Mouse (Mus musculus) brain, embryonic 18.5 days (tissue): ENCODE data around the gene Msantd2.

ENCODE experiments used
- DNase-seq: peaks from one replicate; pipeline ENCODE4 v3.0.0-alpha.2; 2012; ENCODE audit warnings: low read depth, low spot score

Gene Msantd2

DNA sequence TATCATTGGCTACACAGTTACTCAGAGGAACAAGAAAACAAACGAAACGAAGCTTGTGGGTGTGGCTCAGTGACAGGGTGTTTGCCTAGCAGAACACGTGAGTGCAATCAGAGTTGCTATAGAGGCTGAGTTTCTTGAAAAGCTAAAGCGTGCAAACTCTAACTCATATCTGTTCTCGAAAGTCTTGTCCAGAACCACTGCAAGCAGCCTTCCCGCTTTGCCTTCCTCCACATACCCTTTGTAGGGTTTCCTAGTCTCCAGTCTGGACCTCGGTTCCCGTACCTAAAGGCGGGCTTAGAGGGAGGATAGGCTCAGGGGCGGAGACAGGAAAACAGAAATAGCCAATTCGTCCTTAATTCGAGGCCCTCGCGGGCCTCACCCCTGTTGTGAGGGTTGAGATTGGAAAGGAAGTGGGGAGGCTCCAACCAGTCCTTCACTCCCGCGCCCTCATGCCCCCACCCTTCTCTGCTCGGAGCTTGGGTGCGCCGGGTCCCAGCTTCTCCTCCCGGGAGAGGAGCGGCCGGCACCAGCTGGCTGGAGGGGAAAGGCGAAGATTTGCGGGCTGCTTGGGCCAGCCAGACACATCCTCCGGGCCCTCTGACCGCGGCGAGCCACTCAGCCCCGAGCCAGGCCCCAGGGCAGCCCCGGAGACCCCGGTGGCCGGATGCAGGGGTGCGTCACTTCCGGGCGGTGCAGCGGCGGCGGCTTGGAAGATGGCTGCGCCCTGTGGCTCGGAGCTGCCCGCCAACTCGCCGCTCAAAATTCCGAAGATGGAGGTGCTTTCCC is at the start of gene Msantd2:
TSS of gene Msantd2 (plus strand) at position 709 of the 786 bp plus-strand sequence.
- DNase-seq = peak; percentile 55

DNA sequence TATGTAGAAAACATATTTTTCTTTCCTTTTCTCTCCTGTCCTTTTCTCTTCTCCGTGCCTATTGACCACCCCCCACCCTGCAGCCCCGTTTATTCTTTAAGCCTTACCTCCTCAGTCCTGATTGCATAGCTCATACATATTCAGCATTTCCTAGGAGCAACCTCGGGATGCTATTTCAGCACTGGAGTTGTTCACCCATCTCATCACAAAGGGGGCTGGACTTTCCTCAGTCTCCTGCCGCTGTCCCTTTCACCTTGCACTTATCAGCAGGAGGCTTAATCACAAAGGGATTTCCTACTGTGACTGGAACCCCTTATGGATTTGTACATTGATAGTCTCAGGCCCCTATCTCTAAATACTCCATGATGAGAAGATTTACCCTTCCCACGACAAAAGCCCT is 36.7 kb upstream of the Msantd2 start:
- DNase-seq = no peak

DNA sequence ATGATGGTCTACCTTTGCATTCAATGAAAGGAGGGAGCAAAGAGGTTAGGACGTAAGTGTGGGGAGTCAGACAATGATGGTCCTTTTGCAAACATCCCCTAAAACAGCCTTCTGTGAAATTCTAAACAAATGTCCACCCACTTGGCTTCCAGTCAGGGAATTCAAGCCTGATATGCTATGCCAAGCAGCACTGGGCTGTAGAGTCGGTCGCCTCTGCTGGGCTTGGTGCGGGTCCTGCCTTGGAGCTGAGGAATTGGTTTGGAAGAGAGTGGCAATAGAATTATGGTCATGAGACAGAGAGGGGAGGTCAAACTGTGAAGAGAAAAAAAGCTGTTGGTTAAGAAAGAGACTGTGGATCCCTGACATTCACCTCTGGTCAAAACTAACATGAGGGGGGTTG is 35.8 kb upstream of the Msantd2 start:
- DNase-seq = no peak

DNA sequence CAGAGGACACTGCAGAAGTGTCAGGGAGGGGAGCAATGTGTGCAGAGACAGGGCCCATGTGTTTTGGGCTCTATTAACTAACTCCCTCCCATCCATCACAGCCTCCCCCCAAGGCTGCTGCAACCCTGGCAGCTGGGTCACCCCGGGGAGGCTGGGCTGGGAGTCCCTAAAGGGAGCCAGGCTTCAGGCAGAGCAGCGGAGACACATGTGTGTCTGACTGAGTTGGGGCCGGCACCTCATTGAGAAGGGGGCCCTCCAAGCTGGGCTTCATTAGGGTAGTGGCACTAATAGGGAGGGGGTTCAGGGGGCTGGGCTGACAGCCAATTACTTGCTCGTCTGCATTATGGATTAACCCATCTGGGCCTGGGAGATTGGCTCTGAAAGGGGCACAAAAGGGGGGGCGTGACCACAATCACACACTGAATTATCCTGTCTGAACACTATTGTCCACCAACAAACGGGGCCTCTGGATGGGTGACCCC is 35.1 kb upstream of the Msantd2 start:
- no peak for DNase-seq

DNA sequence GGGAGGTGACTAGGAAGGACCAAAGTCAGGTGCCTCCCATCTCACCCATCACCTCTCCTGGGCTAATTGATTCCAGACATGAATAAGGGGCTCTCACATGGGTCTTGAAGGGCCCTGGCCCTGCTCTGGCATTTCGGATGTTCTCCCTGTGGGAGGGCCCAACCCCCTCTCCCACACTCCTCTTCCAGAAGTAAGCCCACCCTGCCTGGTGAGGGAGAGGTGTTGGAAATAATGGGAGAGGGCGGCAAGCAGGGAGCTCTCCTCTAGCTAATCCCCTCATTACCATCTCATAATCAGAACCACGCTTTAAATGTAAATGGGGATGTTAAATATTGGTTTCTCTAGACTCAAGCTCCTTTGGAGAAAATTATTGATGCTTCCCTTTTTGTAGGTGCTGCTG is 34.1 kb upstream of the Msantd2 start:
- DNase-seq = no peak

DNA sequence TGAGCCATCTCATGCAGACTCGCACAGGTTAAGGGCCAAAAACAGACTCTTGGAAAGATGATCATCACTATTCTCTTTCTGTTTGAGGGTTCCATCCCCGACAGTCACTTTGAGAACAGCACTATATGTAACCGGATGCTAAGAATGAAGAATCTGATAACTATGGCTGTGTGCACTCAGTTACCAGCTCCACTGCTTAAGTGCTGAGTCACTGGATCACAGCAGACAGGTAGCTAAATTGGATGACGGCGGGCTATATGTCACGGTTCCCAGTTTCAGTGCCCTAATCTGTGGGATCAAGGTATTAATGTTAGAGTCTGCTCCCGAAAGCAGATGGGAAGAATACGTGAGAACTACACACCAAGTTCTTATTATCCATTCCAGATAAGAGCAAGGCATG is 33.3 kb upstream of the Msantd2 start:
- no peak for DNase-seq

DNA sequence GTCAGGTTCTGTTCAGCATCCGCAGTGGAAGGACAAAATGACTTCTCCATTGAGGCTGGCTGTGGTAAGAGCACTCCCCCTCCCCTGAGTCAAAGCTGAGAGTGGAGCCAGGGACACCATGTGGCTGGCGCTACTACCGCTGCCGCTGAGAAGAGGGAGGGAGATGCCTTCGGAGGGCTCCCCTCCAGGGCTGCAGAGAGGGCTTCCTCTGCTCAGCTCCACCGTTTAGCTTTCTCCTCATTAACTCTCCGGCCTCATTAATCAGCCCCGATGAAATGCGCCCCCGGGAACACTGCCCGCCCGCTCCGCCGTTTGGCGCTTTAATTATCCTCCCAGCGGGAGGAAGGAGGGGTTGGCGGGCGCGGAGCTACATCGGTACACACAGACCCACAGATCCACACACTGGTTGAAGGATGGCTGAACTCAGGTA is 32.6 kb upstream of the Msantd2 start:
- DNase-seq = no peak

DNA sequence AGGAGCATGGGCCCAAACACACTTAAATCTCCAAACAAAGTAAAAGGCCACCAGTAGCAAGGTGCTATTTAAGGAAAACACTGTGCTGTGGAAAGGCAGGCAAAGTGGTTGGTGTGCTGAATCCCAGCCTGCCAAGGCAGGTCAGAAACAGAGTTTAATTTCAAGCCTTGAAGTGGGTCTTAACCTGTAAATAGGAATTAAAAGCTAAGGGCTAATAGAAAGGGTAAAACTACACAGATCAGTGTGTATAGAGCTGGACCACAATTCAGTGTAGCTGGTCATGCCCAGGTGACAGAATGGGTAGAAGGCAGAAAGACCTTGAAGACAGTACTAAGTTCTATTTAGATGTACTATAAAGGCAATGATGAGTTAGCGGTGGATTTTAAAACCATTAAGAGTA is 32.0 kb upstream of the Msantd2 start:
- DNase-seq = no peak

DNA sequence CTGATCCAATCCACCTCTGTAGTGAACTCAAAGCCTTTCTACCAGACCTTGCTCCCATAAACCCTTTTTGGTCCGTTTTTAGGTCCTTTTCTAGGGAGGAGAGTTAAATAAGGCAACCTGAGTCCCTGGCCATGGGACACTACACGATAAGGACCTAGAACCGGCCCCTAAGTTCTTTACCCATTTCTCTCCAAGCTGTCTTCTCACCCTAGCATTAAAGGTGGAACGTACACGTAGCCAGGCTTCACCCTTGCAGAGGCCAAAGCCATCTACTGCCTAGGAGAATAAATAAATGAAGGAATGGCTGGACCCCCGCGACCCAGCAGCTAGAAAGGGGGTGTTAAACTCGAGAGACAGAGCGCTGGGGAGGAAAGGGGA is 29.5 kb upstream of the Msantd2 start:
- no peak for DNase-seq

DNA sequence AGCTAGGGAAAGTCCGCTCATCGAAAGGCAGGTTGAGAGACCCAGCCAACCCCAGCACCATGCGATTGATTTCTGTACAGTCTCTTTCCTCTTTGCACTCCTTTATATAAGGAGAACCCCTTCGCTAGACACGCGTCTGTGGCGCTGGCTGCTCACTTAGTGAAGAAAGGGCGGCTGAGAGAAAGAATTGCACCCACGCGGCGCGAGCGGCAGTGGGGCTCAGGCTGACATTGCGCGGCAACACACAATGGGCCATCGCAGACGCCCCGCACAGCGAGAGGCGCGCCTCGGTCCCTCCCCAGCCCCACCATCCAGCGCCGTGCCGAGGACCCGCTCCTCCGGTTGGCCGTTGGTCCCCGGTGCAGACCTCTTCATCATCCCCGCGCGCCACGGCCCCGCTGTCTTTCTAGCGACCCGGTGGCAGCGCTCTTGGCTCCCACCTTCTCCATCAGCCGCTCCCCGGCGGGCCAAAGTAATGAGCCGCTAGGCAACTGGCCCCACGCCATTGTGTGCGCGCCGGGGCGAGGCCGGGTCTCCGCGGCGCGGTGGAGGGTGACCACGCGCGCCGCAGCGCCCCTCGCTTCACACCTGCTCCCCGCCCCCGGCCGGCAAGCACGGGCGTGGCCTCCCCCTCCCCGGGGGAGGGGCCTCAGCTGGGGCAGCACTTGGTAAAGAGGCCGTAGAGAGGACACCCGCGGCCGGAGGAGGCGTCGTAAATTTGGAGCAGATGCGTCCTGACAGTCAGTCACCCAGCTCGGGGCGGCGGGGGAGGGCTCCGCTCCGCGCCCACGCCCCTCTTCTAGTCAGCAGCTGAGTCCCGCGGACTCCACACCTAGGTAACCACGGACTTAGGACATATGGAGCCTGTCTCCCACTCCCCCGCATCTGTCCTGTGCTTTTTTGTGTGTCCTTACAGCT is 28.8 kb upstream of the Msantd2 start:
- DNase-seq = no peak

DNA sequence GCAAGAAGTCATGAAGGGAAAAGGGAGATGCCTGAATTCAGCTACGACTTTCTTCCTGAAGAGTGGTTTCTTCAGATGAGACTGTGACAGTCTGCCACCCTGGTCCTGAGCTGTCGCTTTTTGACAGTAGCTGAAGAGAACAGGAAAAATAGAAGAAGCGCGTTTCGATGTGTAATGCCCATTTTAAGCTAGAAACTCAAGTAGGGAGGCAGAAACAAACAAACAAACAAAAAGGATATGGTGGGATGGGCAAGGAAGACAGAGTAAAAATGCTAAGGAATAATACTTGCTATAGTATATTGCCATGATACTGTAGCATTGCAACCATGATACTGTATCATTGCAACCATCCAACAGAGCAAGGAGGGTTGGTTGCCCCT is 28.2 kb upstream of the Msantd2 start:
- no peak for DNase-seq

DNA sequence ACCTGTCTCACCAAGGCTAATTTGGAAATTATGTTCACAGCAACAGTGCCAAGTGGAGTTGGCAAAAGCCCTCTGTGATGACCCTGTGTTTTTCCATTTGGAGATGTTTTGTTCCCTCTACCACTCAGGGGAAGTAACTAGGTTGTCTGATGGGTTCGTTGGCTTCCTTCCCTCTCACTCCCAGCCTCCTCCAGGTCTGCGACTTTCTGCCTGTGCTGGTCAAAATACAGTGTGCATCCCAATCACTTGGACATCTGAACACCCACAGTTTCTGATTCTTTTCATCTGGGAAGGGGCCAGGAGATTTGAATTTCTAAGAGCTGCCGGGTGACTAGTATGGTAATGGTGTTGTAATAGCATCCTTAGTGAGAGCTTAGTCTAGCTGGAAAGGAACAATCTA is 27.5 kb upstream of the Msantd2 start:
- DNase-seq = no peak

DNA sequence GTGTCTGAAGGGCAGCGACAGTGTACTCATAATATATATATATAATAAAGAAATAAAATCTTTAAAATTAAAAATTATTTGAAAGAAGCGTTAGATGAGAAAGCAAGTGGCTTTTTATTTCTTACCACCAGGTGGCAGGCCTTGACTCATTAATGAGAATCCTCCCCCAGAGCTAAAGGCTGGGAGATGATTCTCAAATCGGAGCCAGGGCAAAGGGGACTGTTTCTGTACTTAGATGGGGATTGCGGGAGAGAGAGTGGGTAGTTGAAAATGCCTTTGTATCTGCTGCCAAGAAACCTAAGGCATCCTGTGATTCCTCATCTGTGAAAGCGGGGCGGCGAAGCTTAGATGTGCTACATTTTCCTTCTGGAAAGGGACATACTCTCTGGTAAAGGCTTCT is 26.4 kb upstream of the Msantd2 start:
- DNase-seq = no peak

DNA sequence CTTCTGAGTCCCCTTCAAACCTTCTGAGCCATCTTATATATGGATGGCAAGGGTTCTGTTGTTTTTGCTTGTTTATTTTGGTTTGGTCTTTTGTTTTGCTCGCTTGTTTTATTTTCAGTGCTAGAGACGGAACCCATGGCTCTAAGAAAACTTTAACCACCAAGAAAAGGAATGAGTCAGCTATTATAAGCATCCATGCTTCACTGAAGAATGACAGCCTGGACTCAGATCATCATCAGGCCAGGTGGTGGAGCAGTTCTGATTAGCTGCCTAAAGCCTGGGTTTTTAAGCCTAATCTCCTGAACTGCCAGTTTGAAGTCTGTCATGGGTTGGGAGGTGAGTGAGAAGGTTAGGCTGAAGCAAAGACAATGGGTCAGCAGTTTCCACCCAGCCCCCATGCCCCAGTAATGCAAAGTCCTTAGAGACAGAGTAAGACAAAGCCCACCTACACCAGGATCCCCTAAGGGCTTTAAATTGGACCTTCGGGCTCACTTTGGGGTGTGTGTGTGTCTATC is 15.5 kb upstream of the Msantd2 start:
- DNase-seq = no peak

DNA sequence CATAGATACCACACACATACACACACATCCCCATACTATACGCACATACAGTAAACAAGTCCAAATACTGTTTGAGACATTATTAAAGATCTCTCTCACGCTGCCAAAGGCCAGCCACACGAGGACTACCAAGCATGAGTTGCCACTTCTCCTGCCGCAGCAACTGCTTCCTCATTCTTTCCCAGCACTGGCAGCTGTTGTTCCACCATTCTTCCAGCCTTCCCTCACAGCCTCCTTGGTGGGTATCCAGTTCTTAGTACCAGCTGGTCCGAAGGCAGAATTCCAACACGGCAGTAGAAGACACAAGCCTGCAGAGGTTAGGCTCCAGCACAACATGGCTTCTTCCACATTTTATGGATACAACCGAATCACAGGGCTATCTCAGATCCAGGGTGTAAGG is 14.2 kb upstream of the Msantd2 start:
- no peak for DNase-seq

DNA sequence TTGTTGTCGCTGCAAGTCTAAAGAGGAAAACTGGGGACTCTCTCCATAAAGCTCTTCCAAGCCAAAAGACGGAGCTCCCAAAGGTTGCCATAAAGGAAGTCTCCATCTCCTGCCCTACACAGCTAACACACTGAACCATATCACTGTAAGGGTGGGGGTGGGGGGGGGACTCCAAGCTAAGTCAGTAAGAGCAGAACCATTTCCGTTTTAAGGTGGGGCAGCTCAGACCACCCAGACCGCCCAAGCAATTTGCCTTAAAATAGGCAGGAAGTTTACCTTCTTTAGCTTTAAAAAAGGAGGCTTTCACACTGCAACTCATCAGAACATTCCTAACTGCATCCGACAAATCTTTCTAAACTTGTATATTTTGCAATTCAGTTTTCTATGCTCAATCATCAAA is 4.0 kb upstream of the Msantd2 start:
- no peak for DNase-seq

DNA sequence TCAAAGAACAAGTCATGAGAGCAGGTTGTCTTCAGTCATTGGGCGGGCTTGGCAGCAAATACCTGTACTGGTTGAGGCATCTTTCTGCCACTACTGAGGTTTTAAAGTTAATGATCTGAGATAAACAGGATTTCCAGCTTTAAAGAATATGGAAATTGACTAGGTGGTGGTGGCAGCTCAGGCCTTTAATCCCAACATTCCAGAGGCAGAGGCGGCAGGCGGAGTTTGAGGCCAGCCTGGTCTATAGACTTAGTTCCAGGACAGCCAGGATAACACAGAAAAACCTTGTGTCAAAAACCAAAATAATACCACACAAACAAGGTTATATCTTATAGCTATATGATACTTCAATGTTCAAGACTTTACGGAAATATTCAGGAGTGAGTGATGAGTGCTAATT is 1.1 kb upstream of the Msantd2 start:
- no peak for DNase-seq

DNA sequence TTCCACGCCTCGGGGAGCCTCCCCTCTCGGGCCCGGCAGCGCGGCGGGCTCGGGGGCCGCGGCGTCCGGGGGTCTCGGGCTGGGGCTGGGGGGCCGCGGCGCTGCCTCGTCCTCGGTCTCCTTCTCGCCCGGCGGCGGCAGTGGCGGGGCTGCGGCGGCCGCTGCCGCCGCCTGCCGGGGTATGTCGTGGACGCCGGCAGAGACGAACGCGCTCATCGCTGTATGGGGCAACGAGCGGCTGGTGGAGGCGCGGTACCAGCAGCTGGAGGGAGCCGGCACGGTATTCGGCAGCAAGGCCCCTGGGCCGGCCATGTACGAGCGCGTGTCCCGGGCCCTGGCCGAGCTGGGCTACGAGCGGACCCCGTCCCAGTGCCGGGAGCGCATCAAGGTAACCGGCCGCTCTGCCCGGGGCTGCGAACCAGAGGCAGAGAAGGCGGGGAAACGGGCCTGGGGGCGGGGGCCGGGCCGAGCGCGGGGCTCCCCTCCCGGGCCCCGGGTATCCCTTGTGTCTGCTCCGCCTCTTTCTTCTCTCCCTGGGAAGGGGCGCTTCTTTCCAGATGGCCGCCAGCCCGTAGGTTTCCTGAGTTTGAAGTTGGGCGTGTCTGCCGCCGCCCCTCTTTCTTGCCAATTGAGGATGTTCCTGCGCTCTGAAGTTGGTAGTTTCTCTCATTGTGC is 464 bp downstream of the Msantd2 start:
- DNase-seq = no peak

DNA sequence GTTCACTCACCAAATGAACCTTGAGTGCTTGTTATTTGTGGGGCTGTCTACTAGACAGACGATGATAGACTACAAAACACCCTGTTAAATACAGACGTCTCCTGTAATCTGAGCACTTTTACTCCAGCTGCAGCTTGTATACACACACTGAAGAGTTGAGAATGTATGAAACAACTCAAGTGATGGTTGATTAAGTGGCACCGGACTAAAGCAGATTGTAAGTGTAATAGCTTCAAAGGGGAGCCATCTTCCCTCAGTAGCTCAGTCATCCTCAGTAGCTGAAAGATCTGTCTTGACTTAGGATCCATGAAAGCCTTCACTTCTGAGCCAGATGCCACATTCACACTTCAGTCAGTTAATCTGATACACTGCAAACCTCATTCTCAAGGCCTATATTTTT is 6.6 kb downstream of the Msantd2 start:
- no peak for DNase-seq

DNA sequence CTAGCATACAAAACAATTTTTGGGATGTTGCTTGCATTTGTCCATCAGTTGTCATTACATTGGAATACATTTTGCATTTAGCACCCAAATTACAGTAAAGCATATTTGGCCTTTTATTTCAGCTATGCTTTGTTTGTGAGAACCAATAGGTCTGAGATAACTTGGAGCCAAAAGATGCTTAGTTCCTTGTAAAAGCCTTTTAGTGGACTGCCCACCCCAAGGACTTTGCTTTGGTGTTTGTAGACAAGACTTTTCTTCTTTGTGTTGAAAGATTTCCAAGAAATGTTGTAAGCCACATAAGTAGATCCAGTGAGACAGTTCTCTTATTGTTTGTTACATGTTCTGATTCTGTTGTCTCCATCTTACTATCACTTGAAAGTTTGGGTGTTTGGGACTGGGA is 7.2 kb downstream of the Msantd2 start:
- DNase-seq = no peak

DNA sequence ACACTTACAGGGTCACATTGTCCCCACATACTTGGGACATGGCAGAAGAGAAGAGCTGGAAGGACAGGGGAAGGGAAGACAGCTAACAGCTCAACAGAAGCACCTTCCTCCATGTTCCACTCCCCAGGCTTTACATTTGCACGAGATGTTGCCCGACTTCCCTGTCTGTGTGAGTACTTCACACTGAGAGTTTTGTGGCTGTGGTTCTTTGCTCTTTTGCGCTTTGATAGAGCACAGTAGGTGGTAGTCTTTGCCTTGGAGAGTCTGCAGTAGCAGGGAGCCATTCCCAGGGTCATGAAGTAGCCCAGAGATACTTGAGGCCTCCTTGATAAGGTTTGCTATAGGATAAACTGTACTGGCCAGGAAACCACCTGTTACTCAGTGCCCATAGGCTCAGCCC is 11.1 kb downstream of the Msantd2 start:
- DNase-seq = no peak

DNA sequence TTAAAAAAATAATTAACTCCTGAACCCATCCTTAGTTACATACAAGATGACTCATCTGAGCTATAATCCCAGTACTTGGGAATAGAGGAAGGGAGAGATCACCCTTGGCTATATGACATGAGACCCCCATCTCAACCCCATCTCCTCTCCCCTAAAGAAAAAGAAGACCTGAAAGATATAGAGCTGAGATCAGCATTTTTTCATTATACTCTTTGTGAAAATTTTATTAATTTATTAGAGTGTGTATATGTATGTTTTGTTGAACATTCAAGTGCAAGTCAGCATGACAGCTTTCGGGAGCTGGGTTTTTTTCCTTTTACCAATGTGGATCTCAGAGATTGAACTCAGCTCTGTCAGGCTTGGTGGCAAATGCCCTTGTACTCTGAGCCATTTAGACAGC is 12.1 kb downstream of the Msantd2 start:
- no peak for DNase-seq
